Mouse (Mus musculus) adrenal gland, postnatal 4 days (tissue): ENCODE measurements around the gene Tldc1. TPM values are rescaled to one million over a fixed set of nuclear protein-coding genes. Genes with fewer than 3 reads are reported as not detected.

Experiments
- DNase-seq, 2 experiments: peaks; one replicate each; pipeline ENCODE4 v3.0.0; 2021 to 2022; ENCODE audit warnings: low spot score in 2 of 2, mixed read lengths in 2 of 2
- total RNA-seq, 2 experiments: library from RNA; stranded (reverse); gene quantifications; 2 replicates each; pipeline ENCODE4 v1.2.3; 2021

The Tldc1 gene
- total RNA-seq, 2 experiments from 2014 or later: 16.7 to 17.3 TPM

DNA sequence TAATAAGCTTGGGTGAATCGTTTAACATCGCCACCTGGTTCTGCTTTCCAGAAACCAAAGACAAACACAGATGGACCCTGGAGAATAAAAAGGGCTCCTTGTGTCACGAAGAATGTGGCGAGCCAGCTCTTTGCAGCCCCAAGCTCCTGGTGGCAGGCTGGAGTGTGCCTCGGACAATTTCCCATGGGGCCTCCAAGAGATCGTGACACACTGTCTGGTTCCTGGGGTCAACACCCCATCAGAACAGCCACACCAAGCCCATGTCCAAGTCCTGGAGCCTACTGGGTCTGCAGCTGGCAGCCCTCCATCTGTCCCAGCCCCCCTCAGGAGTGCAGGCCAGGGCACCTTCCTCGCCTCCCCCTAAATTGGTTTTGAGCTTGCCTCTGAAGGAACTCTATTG, 451 bp downstream of the Tldc1 start:
- DNase-seq: no peak

DNA sequence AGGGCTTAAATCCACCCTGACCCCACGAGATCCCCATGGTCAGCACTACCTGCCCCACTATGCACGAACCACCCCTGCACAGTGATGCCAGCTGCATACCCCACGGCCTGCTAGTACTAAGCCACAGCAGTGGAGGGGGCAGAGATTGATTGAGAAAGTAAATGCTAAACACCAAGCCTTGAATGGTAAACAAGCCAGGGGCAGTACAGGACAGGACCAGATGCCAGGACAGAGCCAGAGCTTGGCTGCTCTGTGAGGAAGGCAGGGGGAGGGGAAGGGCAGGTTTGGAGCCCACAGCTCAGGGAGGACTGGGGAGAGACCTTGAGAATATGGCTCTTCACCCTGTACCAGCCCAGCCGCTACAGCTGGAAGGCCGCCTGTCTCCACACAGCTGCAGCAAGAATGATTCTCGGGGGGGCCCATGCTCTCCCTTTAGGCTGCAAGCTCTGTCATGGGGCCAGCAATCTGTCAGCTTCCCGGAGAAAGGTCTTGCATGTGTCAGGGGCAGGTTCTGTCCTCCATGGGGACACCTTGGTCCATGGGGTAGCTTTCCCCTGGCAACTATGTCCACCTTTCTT, 1.5 kb downstream of the Tldc1 start:
- no peak for DNase-seq

DNA sequence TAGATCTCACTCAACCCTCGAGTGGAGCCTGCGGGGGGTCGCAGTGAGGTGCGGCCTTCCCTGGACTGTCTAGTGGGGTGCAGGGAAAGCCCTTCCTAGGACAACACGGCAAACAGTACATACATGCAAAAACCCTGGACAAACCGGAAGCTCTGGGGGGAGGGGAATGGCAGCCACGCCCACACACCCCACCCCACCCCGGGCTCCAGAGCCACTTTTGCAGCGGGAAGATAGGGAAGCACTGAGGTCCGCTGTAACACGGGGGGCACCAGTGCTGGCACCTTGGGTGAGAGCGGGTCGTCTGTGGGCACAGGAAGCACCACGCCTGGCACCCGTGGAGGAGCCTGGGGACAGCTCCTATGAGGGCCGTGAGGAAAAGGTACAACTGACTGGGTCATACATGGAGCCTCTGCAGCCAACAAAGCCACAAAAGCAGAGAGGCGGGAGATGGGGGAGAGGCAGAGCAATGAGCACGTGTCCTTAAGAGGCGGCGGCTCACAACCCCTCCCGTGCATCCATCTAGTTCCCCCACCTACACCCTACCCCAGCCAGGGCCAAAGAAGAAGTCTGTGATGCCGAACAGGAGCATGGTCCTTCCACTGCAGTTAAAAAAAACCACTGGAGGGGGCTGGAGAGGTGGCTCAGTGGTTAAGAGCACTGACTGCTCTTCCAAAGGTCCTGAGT, 12.3 kb downstream of the Tldc1 start:
- no peak for DNase-seq

DNA sequence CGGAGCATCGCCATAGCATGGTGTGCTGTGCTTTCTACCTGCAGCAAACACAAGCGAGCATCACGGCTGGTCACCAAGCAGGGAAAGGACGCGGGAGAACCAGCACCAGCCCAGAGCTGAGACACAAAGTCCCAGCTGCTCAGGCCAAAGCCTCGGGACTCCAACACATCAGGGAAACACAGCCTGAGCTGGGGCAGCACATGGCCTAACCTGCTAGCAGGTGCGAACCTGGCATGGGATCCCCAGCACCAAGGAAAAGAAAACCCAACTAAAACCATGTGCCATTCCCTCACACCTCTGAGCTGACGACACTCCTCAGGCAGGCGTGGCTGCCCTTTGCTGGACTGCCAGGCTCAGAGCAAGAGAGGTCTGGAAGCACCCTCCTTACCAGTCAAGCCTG, 12.9 kb downstream of the Tldc1 start:
- no peak for DNase-seq

DNA sequence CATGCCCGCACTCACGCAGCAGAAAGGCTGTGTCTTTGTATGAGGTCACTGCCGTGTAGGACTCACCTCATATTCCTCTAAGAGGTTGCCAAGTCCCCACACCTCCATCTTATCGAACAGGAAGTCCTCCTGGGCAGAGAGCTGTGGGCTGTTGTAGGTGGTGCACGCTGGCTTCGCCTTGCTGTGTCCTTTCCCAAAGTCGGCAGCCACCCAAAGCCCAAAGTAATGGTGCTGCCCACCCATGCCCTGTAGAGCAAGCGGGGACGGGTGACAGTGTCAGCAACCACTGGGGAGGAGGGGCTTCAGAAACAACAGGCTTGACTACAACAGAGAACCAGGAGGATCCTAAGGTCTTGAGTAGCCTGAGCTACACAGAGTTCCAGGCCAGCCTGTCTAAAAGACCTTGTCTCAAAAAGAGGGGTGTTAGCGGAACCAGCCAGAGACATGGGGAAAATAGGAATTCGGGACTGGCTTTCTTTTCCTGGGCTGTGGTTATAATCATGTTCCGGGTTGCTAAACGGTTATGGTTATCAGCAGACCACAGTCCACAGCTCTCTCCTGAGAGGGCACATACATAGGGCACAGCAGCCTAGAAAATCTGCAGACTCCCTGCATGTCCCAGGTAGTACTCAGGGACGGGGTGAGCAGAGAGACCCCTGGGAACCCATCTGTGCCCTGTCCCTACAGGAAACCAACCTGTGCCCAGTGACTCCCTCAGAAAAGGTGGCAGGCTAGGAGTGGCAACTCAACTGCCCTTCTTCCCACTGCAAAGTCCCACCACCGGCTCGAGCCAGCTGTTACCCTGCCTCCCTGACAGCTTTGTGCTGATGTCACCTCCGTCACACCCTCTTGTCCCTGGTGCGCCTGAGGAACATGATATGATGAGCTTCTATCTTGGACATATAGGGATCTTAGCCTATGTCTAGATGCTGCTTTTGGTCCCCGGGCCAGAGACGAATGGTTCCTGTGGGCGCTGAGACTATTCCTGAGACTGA, 15.7 kb downstream of the Tldc1 start:
- no peak for DNase-seq

DNA sequence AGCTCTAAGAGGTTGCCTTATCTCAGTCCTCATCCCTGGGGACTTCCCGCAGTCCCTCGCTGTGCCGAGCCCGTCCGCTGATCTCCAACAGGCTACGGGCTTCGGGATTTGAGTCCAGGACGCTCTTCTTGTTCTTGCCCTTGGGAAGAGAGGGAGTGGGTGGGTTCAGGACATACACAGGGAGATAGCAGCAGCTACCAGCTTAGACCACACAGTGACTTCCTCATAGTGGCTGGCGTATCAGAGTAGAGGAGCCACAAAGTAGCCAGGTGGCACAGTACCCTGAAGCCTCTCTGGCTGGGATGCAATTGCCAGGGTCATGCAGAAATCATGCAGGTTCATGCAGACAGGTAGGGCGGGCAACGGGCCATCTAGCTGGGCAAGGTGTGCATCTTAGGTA, 16.5 kb downstream of the Tldc1 start:
- DNase-seq: no peak

DNA sequence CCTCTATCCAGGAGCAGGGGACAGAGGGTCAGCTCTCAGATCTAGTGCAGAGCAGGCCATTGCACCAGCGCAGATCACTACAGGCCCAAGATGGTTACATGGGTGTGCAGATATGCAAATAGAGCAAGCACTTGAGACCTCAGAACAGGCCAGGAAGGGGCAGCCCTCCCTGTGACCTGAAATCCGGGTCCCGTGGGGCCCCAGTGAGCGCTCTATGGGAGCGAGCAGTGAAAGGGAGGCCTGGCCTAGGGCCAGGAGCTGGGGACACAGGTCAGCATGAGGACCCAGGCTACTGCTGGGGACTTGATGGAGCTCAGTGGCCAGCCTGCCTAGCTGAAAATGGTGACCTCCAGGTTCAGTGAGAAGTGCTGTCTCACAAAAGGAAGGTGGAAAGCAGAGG, 21.7 kb downstream of the Tldc1 start:
- DNase-seq: no peak

DNA sequence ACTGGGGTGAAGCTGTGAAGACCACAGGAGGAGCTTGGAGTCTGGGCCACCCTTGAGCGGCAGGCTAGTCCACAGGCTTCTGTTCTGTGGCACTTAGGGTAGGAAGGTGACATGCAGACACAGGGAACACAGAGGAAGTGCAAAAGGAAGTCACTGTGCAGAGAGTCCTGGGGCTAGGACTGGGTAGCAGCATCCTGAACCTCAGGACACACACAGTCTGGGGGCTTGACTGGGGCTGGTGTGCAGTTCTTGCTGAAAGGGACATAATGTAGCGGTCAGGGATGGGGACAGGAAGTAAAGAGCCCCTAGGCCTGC, 22.1 kb downstream of the Tldc1 start:
- no peak for DNase-seq

DNA sequence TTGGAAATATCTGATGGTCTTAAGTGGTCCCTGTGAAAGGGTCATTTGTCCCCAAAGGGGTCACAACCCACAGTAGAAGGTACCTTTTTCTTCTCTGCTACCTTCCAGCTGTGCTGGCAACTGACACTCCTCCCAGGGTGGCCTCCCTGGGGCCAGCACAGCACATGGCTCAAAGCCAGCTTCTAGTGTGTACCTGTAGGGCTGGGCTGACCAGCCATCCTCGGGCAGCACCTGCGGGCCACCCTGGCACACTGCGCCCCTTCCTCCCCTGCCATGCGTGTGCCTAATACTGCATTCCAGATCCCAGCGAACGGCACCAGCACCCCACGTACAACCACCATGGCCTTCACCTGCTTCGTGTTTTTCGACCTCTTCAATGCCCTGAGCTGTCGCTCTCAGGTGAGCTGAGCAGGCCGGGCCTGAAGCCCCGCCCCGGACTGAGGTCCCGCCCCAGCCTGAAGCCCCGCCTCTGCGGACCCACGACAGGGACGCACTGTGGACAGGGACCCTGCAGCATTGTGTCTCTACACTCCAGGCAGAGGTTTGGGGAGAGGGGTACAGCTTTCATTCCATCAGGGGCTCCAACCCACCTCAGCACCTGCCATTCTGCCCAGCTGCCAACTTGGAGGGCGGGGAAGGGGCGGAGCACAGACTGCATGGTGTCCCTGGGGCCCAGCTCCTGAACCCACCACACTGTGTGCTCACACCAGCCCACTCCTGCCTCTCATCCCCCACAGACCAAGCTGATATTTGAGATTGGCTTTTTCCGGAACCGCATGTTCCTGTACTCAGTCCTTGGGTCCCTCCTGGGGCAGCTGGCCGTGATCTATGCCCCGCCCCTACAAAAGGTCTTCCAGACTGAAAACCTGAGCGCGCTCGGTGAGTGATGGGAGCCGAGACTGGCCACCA, 22.7 kb downstream of the Tldc1 start:
- no peak for DNase-seq

DNA sequence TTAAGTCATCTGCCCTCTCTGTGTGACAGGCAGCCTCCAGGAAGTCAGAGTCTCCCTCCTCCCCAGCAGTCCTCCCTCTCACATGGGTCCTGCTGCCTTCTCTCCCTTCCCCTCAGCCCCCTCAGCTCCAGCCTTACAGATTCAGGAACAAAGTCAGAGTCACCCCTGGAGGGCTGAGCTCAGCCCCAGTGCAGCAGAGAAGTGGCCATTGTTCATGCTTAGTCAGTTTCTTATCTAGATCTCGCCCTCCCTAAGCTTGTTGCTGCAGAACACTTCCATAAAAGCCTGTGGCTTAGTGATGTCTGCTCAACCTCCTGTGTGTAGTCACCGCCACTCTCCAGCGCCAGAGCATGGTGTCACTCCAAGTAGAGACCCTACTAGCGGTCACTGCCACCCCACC, 33.6 kb downstream of the Tldc1 start:
- no peak for DNase-seq

DNA sequence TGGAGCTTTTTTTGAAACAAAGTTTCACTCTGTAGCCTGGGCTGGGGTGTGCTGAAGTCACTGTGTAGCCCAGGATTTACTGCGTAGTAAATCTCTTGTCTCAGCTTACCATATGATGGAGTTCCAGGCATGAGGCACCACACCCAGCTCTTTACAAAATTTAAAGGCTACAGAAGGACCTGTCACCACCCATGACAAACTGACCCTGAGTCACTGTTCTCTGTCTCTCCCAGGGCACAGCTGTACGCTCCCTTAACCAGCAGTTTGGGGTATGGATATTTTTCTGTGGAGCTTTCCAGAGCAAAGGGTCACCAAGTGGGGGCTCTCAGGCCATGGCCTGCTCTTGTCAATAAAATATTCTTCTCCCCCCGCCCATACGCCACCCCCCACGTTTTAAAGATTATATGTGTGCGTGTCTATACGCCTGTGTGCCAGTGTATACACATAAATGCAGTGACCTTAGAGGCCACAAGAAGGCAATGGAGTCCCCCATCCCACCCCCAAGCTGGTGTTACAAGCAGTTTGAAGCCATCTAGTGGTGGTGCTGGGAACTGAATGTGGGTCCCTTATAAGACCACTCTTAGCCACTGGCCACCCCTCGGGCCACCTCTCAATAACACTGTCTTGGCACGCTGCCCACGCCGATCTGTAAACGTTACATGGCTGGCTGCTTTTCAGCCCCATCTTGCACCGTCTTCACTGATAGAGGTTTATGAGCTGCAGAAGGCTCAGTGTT, 34.8 kb downstream of the Tldc1 start:
- DNase-seq: no peak

DNA sequence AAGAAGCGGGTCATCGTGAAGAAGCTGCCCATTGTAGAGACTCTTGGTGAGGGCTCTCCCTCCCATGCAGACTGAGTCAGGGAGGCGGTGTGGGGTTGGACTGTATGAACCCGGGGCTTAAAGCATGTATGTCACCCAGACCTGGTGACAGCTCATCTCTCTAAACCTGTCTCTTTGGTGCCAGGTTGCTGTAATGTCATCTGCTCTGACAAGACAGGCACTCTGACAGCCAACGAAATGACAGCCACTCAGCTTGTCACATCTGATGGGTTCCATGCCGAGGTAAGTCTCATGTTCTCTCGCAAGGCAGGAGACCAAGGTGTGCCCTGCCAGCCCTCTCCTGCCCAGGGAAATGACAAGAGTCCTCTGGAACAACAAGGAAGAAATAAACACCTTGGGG, 35.8 kb downstream of the Tldc1 start:
- no peak for DNase-seq

DNA sequence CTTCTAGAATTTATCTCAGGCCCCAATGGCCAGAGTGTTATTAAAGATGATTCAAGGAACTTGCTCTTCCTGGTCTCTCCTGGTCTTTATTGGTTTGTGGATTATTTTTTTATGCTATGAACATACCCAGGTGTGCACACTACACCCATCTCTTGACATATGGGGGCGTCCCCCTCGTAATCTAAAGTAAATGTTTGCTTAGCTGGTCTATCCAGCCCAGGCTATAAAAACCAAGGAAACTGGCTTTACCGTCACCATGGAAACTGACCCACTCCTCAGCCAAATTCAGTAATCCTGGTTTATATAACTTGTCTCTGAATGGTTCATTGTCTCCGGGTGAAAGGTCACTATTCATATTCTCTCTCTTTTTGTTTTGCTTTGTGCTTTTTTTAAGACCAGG, 37.6 kb downstream of the Tldc1 start:
- no peak for DNase-seq

DNA sequence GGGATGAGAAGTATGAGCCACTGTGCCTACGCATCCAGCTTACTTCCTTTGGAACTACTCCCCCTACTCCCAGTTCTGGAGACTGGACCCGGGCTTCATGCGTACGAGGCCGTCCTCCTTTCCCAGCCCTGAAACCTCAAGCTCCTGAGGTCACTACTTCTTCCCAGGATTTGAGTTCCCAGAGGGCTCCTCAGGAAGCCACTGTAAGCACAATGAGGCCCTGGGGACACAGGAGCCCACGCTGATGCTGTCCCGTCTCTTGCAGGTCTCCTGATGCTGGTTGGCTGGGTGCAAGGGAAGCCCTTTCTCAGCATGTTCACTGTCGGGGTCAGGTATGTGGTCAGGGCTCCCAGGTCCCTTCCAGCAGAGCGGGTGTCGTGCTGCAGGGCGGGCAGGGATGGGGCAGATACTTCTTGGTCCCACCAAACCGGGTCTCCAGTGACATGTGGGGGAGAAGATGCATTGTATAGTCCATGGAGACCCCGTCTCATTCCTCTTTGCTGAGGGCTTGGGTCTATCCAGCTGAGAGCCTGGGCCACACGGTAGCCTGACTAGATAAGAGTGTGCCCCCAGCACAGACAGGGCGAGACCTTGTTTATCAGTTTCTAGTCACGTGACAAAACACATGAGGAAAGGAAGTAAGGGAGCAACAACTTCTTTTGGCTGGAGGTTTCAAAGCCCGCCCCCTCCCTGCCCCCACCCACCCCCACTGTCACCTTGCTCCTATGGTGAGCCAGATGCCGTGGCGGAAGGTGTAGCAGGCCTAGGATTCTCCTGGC, 39.9 kb downstream of the Tldc1 start:
- DNase-seq: no peak

DNA sequence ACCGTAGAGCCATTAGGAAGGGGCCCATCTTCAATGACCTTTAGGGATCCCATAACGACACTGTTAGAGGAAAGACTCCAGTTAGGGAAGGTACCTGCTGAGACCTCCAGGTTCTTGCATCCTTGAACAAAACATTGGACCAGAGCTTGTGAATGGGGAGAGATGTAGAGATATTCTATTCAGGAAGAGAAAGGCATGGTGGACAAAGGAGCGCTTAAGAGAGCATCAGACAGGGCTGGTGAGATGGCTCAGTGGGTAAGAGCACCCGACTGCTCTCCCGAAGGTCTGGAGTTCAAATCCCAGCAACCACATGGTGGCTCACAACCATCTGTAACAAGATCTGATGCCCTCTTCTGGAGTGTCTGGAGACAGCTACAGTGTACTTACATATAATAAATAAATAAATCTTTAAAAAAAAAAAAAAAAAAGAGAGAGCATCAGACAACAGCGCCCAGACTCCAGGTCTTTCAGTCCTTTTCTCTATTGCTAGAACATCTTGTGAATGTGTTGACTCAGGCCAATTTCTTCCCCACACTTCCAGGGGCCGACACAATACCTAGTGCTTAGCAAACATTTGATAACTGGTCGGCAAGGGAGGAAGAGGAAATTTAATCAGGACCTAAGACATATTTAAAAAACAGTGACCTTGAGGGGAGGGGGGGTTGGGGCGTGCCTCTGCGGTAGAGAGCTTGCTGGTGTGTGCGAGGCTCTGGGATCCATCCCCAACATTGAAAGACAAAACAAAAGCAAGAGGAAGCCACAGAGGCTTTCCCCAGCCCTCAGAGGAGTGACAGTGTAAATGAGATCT, 40.9 kb downstream of the Tldc1 start:
- DNase-seq: no peak

DNA sequence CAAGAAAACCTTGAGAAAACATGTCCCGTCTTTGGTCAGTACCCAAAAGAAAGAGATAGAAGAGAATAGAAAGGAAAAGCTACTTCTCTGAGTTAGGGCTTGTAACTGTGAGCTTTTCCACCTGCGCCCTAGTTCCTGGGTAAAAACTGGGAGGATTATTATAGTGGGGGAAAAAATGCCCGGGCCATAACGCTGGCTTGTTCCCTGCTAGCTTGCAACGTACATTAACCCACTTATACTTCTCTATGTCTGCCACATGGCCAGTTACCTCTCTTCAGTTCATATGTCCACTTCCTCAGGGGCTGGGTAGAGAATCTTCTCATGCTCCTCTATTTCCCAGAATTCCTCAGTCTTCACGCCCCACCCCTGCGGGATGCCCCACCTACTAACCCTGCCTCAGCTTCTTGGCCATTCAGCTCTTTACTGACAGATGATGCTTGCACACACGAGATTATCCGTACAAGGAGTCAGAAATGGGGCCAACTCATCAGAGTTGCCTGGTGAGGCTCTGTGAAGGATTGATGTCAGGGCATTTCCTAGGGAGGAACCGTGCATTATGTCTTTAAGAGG, 41.8 kb downstream of the Tldc1 start:
- no peak for DNase-seq

DNA sequence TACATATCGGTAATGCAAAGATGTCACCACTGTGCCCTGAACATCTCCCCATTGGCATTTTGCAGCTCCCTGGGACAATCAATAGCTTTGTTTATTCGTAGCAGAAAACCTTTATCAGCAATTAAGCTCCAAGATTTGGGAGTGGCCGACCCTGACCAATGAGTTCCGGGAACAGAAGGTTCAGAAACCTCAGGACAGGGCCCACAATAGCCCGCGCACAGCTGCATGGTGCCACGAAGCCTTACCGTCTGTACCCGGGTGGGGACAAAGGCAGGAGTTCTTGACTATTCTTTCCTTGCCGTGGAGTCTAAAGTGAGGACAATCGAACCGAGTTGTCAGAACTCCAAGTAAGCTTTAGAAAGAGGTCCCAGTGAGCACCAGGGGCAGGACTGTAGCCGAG, 46.1 kb downstream of the Tldc1 start:
- no peak for DNase-seq

DNA sequence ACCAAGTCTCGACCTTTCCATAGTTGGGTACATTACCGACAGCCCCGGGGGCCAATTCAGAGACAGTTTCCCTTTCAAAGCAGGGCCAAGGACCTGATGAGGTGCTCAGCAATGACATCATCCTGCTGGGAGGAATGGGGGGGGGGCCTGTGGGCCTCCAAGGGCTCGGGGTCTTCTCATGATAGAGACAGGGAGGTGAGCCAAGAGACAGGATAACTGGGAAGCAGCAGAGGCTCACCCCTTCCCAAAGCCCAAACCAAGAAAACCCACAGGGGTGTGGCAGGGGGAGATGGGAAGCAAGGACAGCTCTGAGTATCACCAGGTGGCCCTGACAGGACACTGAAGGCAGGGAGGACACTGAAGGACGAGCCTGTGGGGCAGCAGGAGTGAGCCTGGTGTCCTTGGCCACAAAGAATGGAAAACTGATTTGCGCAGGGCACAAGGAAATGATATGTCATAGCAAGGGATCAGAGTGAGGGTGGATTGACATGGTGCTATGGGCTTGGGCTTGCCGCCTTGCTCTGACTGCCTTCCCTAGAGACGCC, 49.8 kb downstream of the Tldc1 start:
- no peak for DNase-seq
